Mouse (Mus musculus): ENCODE results near the gene Ap1g1. TPM values are rescaled to one million over a fixed set of nuclear protein-coding genes. Genes with fewer than 3 reads are reported as not detected.

Gene Ap1g1
- polyA plus RNA-seq (2015; fragmentation: Nextera tagmentation; extraction: Ambion mirVana), result 44.7 and 45.8 TPM in 2 replicates

DNA sequence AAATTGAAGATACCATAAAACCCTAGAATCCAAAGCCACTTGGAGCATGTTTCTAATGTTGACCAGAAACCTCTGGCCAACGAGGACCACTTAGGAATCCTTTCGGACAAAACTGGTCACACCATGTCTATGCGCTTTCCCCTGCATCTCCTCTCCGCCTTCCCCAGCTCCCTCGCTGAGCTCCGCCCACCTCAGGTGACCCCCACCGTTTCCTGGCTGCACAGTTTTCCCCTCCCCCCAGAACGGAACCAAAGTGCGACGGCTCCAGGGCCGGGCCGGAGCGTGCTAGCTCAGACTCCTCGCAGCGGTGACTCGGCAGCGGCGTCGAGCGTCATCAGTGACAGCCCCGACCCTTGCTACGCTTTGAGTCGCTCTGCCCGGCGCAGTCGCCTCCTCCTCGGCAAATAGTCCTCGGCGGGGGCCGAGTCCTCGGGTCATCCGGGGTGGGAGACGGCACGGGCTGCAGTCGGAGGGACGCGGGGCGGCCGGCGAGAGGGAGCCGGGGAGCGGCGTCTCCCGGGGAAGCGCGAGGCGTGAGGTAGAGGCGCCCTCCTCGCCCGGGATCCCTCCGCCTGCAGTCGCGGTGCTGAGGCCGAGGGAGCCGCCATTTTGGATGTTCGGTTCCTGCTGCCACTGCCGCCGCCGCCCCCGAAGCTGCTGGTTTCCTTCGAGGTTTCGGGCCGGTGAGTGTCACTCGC, at the start of gene Ap1g1:
TSS of gene Ap1g1 (plus strand) at position 275 of the 698 bp plus-strand sequence.
- peak; percentile 98 for ATAC-seq (ENCODE audit: low FRiP score)
- Histone ChIP-seq H3K4me1 (peaks cover 21% of the 10 kb centered on the region), H3K4me2 (peak within 1 kb of the TSS; percentile 94), H3K4me3 (replicated peaks) (peak within 1 kb of the TSS; percentile 99), H3K36me3 (no peaks in the 10 kb centered on the region), H3K27me3 (replicated peaks) (peaks cover 19% of the 10 kb centered on the region), H3K27ac (replicated peaks) (peak within 1 kb of the TSS; percentile 99), H3K9ac (replicated peaks) (peak within 1 kb of the TSS; percentile 98), H3K9me3 (replicated peaks) (no peaks in the 10 kb centered on the region)
- WGBS, result under 1% methylated on average over 50 of the region's 64 CpGs

GRCm38 (mm10) chr8:109731012-109731411, 47.3 kb upstream of the Ap1g1 start:
- no peak overlapping the region for H3K4me2 ChIP-seq
- H3K9me3 ChIP-seq (replicated peaks), result no peaks in the 10 kb centered on the region
- peaks cover 63% of the 10 kb centered on the region for H3K36me3 ChIP-seq
- H3K9ac ChIP-seq (replicated peaks), result no peak overlapping the region
- H3K4me3 ChIP-seq (replicated peaks), result no peak overlapping the region
- H3K27ac ChIP-seq (replicated peaks), result no peak overlapping the region
- H3K27me3 ChIP-seq (replicated peaks), result no peaks in the 10 kb centered on the region
- WGBS, result 81% methylated on average over 3 of the region's 3 CpGs
- peaks cover 5% of the 10 kb centered on the region for H3K4me1 ChIP-seq
- ATAC-seq (ENCODE audit: low FRiP score), result no peak

- Histone ChIP-seq H3K4me3 (replicated peaks) (no peak overlapping the region), H3K9me3 (replicated peaks) (no peaks in the 10 kb centered on the region), H3K4me1 (peaks cover 17% of the 10 kb centered on the region), H3K27me3 (replicated peaks) (no peaks in the 10 kb centered on the region), H3K27ac (replicated peaks) (no peak overlapping the region), H3K9ac (replicated peaks) (no peak overlapping the region), H3K4me2 (no peak overlapping the region), H3K36me3 (peaks cover 45% of the 10 kb centered on the region)
- WGBS, result 94% methylated on average over 3 of the region's 3 CpGs
- ATAC-seq (ENCODE audit: low FRiP score), result no peak
Observed at GRCm38 (mm10) chr8:109734018-109734417, 44.3 kb upstream of the Ap1g1 start.

DNA sequence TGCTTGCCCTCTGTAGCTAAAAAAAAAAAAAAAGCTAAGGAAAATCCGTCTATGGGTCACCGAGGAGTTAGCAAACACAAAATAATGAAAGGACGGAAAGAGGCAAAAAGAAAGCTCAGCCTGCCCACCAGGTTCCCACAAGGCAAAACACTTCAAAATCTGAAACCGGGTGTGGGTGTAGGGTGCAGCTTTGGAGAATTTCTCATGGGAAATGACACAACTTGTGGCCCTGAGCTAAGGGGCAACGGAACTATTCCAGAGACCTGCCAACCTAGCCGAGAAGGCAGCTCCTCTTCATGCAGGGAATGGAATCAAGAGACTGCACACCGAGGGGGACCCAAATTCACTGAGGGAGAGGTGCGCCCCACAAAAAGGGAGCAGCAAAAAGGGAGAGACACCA, 41.5 kb upstream of the Ap1g1 start:
- no peaks in the 10 kb centered on the region for H3K9me3 ChIP-seq (replicated peaks)
- 10% methylated on average over 8 of the region's 8 CpGs for WGBS
- H3K27me3 ChIP-seq (replicated peaks), result no peaks in the 10 kb centered on the region
- no peak overlapping the region for H3K27ac ChIP-seq (replicated peaks)
- peak overlapping the region; percentile 100 for H3K9ac ChIP-seq (replicated peaks)
- peak overlapping the region; percentile 94 for H3K4me2 ChIP-seq
- peaks cover 26% of the 10 kb centered on the region for H3K36me3 ChIP-seq
- peaks cover 17% of the 10 kb centered on the region for H3K4me1 ChIP-seq
- ATAC-seq (ENCODE audit: low FRiP score), result no peak
- H3K4me3 ChIP-seq (replicated peaks), result peak overlapping the region; percentile 81

DNA sequence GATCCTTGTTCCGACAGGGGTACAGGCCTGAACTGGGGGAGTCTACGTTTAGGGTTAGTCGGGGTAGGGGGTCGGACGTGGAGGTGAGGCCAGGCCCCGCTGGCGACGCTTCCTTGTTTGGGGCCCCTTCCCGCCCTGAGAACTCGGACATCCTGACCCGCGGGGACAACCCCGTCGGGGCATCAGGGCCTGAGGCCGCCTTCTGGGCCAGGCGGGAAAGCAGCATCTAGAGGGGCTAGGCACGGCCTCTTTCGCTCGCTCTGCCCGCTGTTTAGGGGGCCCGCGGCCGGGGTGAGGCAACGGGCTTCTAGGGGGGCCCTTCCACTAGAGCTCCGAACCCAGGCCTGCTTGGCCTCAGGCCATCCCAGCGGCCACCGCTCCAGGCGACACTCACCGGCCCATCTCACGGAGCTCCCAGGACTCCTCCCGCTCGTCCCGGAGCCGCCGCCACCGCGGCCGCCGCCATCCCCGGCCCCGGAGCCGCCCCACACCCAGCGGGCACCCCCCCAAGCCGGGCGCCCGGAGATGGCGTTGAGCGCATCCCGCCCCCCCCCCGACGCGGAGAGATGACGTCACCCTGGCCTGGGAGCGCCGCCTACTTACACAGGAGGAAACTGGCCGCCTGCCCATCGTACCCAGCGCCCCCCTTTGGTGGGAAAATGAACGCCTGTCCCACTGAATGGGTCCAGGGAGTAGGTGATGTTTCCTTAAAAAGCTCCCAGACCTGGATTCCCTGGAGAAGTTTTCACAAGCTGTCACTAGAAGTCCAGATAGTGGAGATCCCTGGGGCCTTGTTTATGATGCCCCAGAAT, 40.9 kb upstream of the Ap1g1 start, which contains the start of gene Atxn1l:
TSS of gene Atxn1l (minus strand) at position 503 of the 812 bp plus-strand sequence.
- peak; percentile 90 for ATAC-seq (ENCODE audit: low FRiP score)
- Histone ChIP-seq H3K27ac (replicated peaks) (peak within 1 kb of the TSS; percentile 62), H3K4me1 (peaks cover 17% of the 10 kb centered on the region), H3K4me2 (peak within 1 kb of the TSS; percentile 94), H3K4me3 (replicated peaks) (peak within 1 kb of the TSS; percentile 81), H3K9me3 (replicated peaks) (no peaks in the 10 kb centered on the region), H3K36me3 (peaks cover 19% of the 10 kb centered on the region), H3K27me3 (replicated peaks) (no peaks in the 10 kb centered on the region), H3K9ac (replicated peaks) (peak within 1 kb of the TSS; percentile 100)
- under 1% methylated on average over 59 of the region's 59 CpGs for WGBS

DNA sequence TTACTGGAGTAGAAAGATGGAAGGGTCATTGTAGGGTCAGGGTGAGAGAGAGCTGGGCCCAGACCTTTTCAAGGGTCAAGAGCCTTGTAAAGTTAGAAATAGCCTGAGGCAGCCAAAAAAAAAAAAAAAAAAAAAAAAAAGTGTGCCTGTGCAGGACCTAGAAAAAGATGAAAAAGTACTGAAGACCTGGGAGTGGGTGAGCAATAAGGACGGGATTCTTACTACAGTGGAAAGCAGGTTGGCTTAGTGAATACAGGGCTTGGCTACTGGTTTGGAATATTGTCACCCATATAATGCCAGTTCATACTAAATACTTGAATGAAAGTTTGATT, 40.3 kb upstream of the Ap1g1 start:
- H3K27ac ChIP-seq (replicated peaks), result peak overlapping the region; percentile 62; the same call in 1 of the 2 replicates
- peaks cover 17% of the 10 kb centered on the region for H3K4me1 ChIP-seq
- WGBS, result 82% methylated on average over 1 of the region's 1 CpGs
- peaks cover 14% of the 10 kb centered on the region for H3K36me3 ChIP-seq
- peak overlapping the region; percentile 94 for H3K4me2 ChIP-seq
- no peaks in the 10 kb centered on the region for H3K27me3 ChIP-seq (replicated peaks)
- H3K9ac ChIP-seq (replicated peaks), result peak overlapping the region; percentile 100; the same call in 1 of the 2 replicates
- H3K4me3 ChIP-seq (replicated peaks), result peak overlapping the region; percentile 81
- H3K9me3 ChIP-seq (replicated peaks), result no peaks in the 10 kb centered on the region
- no peak for ATAC-seq (ENCODE audit: low FRiP score)

DNA sequence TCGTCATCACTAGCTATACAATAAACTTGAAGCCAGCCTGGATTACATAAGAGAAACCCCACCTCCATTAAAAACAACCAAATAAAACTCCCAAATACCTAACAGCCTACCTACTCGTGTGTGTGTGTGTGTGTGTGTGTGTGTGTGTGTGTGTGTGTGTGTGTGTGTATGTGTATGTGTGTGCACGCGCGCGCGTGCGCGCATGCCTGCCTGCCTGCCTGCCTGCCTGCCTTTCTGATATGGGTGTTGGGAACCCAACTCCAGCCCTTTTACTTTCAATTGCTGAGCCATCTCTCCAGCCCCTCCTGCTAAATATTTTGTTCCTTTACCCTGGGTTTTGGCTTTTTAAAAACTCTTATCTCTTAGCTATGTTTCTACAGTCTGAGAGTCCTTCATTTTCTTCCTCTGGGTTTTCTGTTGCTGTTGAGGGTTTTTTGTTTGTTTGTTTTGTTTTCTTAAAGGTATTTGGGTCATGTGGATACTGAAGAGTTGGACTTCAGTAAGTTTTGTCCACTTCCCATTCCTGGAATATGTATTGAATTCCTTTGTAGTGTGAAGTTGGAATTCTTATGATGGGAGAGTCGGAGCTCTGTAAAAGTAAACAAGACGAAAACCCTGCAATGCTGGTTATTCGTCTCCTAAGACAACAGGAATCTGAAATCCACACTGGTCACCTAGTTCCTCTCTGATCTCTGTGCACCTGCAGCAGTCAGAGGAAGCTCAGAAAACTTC, 30.7 kb upstream of the Ap1g1 start:
- no peaks in the 10 kb centered on the region for H3K9me3 ChIP-seq (replicated peaks)
- no peak overlapping the region for H3K4me2 ChIP-seq
- ATAC-seq (ENCODE audit: low FRiP score), result no peak
- H3K9ac ChIP-seq (replicated peaks), result no peak overlapping the region
- H3K27ac ChIP-seq (replicated peaks), result no peak overlapping the region
- no peaks in the 10 kb centered on the region for H3K36me3 ChIP-seq
- H3K27me3 ChIP-seq (replicated peaks), result no peaks in the 10 kb centered on the region
- WGBS, result 91% methylated on average over 12 of the region's 12 CpGs
- no peak overlapping the region for H3K4me3 ChIP-seq (replicated peaks)
- no peaks in the 10 kb centered on the region for H3K4me1 ChIP-seq

GRCm38 (mm10) chr8:109750274-109750673, 28.1 kb upstream of the Ap1g1 start:
- Histone ChIP-seq H3K9me3 (replicated peaks) (no peaks in the 10 kb centered on the region), H3K9ac (replicated peaks) (no peak overlapping the region), H3K4me1 (no peaks in the 10 kb centered on the region), H3K4me3 (replicated peaks) (no peak overlapping the region), H3K4me2 (no peak overlapping the region), H3K27me3 (replicated peaks) (no peaks in the 10 kb centered on the region), H3K36me3 (no peaks in the 10 kb centered on the region), H3K27ac (replicated peaks) (no peak overlapping the region)
- no peak for ATAC-seq (ENCODE audit: low FRiP score)
- WGBS, result 55% methylated on average over 5 of the region's 5 CpGs

DNA sequence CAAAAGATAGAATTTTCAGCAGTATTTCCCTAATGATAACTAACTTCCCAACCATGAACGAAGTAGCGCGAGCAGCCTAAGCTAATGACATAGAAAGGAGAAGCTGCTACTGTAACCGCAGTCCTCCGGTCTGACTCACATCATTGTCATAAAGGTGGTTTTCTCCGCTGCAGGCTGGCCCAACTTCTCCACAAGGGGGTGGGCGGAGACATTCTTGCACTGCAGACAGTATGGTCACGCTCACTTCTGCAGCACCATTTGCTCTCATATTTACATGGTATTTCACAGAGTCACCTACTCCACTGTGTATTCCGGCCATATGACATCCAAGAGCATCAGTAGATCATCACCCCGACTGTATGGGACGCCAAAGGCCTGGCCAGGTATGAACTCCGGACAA, 27.7 kb upstream of the Ap1g1 start:
- Histone ChIP-seq H3K4me1 (no peaks in the 10 kb centered on the region), H3K9me3 (replicated peaks) (no peaks in the 10 kb centered on the region), H3K4me3 (replicated peaks) (no peak overlapping the region), H3K9ac (replicated peaks) (no peak overlapping the region), H3K27me3 (replicated peaks) (no peaks in the 10 kb centered on the region), H3K4me2 (no peak overlapping the region), H3K36me3 (no peaks in the 10 kb centered on the region), H3K27ac (replicated peaks) (no peak overlapping the region)
- ATAC-seq (ENCODE audit: low FRiP score), result no peak
- 83% methylated on average over 12 of the region's 12 CpGs for WGBS

DNA sequence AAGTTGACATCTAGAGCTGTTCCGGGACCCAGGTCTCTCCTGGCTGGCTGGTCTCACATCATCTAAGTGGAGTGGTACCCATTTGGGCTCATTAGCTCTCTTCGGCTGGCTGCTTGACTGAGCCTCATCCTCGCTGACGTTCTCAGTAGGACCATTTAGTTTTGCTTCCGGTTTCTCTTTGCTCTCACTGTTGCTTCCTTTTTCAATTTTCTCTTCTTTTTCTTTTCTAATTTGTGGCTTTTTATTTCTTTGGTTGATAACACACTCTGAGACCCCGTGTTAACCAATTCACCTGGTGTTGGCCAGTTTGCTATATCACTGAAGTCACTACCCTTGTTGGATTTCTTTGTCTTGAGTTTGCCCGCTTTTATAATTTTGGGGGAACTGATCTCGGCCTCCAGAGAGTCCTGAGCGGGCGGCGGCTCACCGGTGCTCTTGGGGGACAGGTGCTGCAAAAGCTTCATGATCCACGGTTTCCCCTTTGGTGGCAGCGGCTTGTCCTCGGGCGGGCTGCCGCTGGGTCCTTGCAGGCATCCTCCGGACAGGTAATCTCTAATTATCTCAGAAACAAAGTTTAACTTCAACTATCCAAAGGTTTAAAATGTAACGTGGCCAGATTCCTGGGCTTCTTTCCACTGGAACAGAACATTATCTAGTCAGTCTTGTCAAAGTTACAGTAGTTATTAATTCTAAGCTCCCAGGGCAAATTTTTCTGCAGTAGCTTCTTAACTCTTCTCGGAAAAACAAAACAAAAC, 26.4 kb upstream of the Ap1g1 start:
- H3K27ac ChIP-seq (replicated peaks), result no peak overlapping the region
- no peak overlapping the region for H3K4me2 ChIP-seq
- no peaks in the 10 kb centered on the region for H3K27me3 ChIP-seq (replicated peaks)
- H3K4me3 ChIP-seq (replicated peaks), result no peak overlapping the region
- H3K4me1 ChIP-seq, result no peaks in the 10 kb centered on the region
- no peaks in the 10 kb centered on the region for H3K36me3 ChIP-seq
- no peak for ATAC-seq (ENCODE audit: low FRiP score)
- 92% methylated on average over 20 of the region's 20 CpGs for WGBS
- H3K9me3 ChIP-seq (replicated peaks), result no peaks in the 10 kb centered on the region
- H3K9ac ChIP-seq (replicated peaks), result no peak overlapping the region

DNA sequence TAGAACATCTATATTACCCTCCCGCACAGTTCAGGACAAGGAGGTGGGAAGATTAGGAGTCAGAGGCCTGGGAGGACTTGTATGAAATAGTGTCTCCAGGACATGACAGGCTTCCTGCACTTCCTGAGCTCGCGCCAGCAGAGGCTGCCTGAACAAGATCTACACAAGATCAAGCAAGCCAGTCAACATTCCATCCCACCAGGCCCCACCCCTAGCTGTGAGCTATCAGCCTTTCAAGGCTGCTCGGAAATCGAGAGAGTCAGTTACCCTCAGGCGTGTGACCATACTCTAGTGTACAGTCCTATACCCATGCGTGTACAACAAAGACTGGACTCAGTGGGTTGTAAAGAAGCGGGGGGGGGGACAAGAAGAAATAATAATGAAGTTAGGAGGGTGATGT, 23.7 kb upstream of the Ap1g1 start:
- Histone ChIP-seq H3K9me3 (replicated peaks) (no peaks in the 10 kb centered on the region), H3K36me3 (no peaks in the 10 kb centered on the region), H3K9ac (replicated peaks) (no peak overlapping the region), H3K4me2 (no peak overlapping the region), H3K27me3 (replicated peaks) (no peaks in the 10 kb centered on the region), H3K27ac (replicated peaks) (no peak overlapping the region), H3K4me1 (no peaks in the 10 kb centered on the region), H3K4me3 (replicated peaks) (no peak overlapping the region)
- ATAC-seq (ENCODE audit: low FRiP score), result no peak
- 90% methylated on average over 8 of the region's 8 CpGs for WGBS

All from neural tube, embryonic 15.5 days (tissue).